Mouse (Mus musculus): ENCODE results near the gene Gm49318.
"Not testable (repeated sequence)": the region's sequence is repeated elsewhere in the genome, so short reads cannot be mapped to it uniquely, and the experiment has no call there.

DNA sequence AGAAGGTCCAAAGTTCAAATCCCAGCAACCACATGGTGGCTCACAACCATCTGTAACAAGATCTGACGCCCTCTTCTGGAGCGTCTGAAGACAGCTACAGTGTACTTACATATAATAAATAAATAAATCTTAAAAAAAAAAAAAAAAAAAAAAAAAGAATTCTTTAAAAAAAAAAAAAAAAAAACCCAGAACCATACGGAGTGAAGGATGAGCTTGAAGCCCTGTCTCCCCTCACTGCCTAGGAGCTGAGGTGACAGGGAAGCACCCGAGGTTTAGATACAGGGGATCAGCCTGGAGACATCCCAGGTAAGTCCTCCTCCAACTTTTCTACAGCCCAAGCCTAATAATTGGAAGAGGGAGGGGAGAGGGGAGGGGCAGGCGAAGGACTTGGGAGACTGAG is 4.7 kb upstream of the Gm49318 start:
- TF ChIP-seq POLR2A (IDR thresholded peaks at IDR 0.05; ENCODE audit: borderline replicate concordance, extremely low read depth, insufficient read depth, insufficient read length, poor library complexity, severe bottlenecking); CTCF (IDR thresholded peaks at IDR 0.05; ENCODE audit: borderline replicate concordance, extremely low read depth, insufficient read depth, insufficient read length): not testable (repeated sequence)

Measured in brain, embryonic 14.5 days (tissue).